Mouse (Mus musculus) natural killer cell, adult 2 months (primary cell): ENCODE measurements around the gene Ntpcr.

Experiments used
- DNase-seq, 2 experiments: peaks; one replicate each; pipeline ENCODE4 v3.0.0; 2022; ENCODE audit warnings: low spot score in 2 of 2

Ntpcr gene

DNA sequence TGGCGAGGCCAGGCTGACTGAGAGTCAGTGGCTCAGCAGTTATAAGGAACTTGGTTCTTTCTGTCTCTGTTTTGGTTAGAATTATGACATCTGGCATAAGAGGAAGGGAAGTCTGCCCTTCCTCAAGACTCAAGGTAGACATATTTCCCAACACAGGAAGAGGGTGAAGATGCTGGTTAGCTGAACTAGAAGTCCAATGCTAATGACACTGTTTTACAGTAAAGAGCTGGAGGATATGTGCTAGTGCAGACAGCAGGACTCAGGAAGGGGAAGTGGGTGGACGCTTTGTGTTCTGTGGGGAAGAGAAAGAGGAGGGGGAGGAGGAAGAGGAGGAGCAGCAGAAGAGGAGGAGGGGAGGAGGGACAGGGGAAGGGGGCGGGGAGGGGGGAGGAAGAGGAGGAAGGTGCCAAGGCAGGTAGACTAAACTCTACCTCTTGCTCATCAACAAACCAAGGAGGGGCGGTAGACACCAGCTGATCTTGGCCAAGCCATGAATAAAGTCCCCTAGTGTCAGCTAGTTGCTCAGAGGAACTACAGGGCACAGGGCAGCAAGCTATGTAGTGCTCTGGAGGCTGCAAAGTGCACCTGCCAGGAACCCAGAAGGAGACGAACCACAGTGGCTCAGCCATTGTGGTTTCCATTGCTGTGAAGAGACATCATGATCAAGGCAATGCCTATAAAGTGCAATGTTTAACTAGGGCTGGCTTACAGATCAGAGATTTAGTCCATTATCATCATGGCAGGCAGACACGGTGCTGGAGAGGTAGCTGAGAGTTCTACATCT is 4.5 kb upstream of the Ntpcr start:
- DNase-seq: no peak

DNA sequence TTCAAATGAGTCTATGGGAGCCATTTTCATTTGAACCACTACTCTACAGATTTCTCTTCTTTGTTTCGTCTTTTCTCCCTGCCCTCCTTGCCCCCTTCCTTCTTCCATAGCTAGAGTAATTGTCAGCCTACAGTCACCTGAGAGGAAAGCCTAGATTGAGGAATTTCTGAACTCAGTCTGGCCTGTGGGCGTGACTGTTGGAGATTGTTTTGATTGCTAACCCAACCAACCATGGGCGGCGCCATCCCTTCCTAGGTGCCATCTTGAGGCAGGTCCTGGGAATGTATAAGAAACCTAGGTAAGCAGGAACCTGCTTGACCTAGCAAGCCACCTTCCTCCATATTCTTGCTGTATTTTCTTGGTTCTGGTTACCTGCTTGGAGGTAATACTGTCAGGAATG is 3.6 kb upstream of the Ntpcr start:
- no peak for DNase-seq

DNA sequence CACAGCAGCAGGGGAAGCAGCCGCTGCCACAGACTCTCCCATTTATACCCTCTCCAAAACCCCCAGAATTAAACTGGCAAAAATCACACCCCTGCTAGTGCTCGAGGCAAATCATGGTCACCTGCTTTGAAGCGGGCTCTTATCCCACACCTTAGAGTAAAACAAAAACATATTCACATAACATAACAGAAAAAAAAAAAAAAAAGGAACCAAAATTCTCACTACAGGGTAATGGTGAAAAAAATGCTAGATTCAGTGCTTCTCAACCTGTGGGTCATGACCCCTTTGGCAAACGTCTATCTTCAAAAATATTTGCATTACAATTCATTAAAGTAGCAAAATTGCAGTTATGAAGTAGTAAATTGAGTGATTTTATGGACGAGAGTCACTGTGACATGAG is 2.8 kb upstream of the Ntpcr start:
- DNase-seq: no peak

DNA sequence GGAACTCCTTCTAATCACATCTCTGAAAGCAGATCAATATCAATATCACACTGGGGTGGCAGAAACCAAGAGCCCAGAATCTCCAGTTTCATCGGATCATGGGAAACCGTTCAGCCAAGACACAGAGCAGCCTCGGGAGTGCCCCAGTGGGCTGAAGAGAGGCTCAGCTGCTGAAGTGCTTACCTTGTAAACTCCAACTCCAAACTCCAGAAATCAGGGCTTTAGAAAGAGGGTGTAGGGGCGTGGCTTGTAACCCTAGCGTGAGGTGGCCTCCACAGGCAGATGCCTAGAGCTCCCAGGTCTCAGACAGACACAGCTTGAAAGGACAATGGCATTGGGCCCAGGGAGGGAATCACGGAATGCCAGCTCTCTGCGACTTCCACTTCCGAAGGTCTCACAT is 2.0 kb upstream of the Ntpcr start:
- no peak for DNase-seq

DNA sequence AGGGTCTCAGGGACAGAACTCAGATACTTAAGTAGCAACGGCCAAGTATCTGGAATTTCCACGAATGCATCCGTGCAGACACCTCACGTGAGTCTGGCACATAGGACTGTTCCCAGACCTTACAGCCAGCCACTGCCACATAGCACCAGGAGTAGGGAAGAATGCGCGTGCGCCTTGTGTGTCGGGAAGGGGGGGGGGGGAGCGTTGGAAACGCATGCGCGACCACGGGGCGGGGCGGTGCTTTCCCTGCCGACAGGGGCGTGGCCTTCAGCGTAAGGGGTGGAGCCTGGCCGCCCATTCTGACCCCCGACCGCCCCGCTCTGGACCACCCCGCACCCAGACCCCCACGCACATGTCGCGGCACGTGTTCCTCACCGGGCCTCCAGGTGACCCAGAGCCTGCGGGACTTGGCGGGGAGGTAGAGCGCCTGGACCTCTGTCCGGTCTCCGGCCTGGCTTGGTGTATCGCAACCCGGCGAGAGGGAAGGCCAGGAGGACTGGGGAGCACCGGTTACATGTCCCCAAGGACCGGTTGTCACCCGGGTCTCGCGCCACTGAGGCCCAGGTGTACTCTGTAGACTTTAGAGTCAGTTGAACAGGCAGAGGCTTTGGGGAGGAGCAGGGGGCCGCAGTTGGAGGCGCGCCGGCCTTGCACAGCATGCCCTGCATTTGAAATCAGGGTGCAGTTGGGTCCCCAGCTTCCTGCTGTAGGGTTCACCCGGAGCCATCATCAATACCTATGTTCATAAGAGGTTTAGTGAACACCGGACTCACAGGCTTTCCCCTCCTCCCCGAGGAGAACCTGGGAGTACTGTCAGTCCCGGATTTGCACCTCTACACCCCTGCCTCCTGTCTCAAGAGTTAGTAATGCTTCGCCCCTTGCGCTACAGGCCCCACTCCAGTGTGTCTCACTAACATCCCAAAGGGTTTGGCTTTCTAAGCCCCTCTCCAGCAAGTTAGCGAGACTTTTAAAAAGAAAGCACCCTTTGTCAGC is 4.5 kb downstream of the Ntpcr start:
- DNase-seq: peak; percentile 68 to 71

DNA sequence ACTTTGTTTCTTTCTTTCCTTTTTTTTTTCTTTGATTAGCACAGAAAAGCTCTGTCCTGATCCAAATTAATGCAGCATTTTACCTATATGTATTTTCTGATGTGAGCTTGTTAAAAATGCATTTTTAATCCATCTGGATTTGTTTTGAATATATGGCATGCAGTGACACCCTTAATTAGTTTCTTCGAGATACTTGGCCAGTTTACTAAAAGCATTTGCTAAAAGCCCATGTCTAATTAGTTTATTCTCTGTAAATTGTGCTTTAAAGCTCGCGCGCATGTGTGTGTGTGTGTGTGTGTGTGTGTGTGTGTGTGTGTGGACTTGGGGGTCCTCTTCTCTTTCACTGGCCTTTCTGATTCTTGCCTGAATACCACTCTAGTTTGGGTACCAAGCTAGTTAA is 9.2 kb downstream of the Ntpcr start:
- DNase-seq: no peak

DNA sequence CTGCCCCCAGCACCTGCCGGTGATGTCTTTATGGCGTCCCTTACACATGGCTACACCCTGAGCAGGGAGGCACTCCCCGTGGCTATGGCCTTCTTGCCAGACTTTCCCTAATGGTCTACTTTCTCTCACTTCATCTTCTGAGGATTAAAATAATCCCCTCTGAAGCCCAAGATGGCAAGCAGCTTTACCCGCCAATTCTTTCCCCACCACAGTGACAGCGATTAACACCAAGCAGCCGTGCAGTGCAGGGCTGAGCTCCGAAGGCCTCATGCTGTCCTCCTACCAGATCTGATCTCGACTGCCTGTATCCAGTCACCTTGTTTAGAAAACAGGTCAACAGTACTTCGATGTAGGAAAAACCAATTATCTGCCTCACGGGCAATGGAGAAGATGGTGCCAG is 10.9 kb downstream of the Ntpcr start:
- no peak for DNase-seq

DNA sequence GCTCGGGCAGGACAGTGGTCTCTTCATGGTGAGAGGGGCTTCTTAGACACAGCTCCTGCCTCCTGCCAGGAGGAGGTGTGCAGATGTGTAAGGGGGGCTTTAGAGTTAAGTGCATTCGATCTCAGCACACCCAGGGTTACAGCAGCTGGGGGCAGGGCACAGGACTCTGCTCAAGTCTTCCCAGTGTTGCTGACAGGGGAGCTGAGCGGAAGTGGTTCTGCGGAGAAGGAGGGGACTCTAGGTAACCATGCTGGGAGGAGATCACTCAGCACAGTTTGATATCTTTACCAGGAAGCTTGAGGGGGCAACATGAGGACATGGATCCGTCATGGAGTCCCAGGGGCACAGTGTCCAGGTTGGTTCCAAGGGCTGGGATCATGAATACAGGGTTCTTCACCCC is 11.6 kb downstream of the Ntpcr start:
- no peak for DNase-seq

DNA sequence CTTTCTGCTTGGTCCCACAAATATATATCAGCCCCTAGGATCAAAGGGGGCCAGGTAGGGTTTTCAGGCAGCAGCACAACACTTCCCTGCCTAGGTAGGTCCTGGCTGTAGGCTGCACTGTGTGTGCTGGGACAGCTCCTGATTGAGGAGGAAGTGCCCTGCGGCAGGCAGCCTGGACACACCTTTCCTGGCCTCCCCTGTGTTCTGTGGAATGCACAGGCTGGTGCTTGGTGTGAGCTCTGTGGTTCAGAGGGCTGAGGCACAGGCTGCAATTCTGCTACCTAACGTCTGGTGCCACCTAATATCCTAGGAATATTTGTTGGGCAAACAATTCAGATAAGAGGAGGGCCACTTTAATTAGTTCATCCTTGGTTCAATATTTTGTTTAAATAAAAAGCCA is 12.1 kb downstream of the Ntpcr start:
- no peak for DNase-seq

DNA sequence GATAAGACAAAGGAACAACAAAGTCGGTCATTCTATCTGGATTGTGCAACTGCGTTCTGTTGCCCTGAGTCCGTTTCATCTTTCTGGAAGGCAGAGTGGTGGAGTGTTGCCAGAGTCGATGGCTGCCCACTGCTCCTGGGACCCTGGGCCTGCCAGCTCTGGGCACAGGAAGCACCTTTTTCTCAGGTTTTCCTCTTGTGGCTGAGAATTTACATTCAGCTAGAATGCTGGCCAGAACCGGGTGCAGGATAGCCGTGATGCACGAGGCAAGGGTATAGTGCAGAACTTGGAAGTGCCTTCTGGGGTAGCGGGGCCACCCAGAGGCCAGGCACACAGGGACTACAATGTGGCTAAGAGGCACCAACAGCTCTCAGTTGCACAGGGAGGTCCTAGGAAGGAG is 12.6 kb downstream of the Ntpcr start:
- no peak for DNase-seq

DNA sequence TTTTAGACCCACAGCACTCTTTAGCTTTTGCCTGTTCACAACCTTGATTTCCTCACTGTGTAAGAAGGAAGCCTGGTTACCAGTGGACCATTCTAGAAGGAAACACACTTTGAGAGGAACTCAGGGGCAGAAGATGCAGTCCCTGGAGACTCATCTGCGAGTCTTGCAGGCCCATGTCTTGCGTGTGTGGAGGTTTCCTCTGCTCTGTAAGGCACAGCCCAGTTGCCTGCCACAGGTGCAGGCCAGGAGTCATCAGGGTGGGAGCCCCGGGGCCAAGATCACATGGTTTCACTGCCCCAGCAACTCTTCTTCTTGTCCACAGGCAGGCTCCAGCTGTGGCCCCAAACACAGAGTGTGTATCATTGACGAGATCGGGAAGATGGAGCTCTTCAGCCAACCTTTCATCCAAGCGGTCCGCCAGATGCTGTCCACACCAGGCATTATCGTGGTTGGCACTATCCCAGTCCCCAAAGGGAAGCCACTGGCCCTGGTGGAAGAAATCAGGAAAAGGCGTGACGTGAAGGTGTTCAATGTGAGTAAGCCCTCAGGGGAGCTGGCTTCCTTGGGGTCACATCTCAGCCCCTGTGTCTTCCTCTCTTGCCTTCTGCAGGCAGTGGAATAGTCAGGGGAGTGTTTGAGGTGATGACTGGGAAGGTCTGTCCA is 15.3 kb downstream of the Ntpcr start:
- DNase-seq: no peak

DNA sequence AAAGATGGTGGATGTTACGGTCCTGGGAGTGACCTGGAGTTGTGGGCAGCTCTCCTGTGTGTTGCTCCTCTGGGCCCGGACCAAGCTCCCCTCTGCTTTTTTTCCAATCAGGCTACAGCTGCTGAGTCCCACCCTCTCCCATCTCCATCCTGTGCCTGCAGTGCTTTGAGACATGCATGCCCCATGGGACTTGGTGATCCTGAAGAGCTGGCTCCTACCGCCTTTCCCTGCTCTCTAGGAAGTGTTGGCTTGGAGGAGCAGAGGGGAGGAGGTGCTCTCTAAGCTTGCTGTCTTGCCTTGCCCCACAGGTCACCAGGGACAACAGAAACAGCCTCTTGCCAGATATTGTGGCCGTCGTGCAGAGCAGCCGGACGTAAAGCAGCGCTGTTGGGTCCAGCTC is 17.6 kb downstream of the Ntpcr start:
- DNase-seq: no peak

DNA sequence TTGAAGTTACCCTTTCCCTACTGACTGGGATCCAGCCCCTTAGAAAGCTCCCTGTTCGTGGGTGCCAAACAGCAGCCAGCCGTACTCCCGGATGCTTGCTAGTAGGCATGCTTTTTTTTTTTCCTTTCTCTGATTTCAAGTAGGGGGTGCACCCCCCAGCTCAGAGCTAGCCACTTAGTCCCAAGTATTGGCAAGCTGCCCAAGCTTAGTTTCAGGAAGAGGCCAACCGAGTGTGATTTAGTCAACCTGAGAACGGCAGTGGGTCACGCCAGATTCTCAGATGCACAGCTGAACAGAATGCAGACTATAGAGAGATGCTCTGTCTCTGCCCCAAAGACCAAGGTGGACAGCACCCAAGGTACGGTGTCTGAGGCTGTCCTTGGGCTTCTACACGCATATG is 21.1 kb downstream of the Ntpcr start:
- DNase-seq: no peak

DNA sequence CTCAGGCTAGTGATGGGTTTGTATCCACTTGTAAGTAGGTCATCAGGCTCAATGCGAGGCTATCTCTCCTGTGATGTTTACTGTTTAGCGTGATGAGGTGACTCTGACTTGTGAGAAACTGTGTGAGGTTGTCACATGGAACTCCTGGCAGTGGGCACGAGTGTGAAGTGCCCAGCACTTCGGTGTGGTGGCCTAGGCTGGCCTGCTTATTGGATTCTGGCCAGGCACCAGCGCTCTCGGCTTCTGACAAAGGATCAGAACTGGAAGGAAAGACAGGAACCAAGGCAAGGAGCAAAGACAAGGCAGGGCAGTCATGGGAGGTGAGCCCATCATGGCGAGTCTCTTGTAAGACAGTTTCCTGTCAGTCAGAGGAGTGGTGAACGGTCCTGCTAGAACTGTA is 26.1 kb downstream of the Ntpcr start:
- no peak for DNase-seq

DNA sequence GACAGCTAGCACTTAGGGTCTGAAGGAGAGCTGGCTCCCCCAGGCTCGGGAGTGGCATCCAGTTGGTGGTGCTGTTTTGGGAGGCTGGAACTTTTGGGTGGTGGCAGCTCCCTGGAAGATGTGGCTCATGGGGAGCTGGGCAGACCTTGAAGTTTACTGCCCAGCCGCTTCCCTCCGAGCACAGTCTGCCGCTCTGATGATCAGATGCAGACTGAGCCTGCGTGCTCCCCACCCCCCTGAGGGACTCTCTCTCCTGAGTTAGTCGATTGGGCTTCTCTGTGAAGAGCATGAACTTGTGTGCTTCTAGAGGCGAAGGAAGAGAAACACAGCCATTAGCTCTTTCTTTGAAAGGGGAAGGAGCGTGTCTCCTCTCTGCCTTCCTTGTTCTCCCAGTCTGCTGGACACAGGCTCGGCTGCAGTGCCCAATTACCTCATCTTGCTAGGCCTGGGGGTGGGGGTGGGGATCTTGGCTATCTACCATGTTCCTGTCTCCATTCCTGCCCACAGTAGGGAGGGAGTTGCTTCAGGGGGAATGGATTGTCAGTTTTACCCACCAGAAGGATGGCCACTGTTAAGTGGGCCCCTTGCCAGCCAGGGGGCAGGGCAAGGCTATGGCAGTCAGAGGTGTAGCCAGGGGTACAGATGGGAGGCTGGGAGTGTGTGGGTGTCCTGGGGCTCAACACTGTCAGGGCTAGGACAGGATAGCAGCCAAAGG is 26.8 kb downstream of the Ntpcr start:
- no peak for DNase-seq

DNA sequence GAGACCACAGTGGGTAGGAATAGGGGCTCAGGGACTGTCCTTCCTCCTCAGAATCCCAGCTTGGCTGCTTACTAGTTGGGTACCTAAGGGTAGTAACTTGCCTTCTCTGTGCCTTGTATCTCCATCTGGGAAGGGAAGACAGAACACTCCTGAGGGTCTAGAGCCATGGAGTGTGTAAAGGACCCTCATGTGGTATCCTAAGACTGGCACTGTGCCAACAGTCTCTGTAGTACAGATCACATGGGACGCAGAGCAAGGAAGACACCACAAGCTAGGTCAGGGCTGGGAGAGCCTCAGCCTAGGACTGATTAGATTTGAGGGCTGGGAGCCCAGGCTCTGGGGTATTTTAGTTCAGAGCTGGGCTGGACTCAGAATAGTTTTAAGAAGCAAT is 27.3 kb downstream of the Ntpcr start:
- DNase-seq: no peak

DNA sequence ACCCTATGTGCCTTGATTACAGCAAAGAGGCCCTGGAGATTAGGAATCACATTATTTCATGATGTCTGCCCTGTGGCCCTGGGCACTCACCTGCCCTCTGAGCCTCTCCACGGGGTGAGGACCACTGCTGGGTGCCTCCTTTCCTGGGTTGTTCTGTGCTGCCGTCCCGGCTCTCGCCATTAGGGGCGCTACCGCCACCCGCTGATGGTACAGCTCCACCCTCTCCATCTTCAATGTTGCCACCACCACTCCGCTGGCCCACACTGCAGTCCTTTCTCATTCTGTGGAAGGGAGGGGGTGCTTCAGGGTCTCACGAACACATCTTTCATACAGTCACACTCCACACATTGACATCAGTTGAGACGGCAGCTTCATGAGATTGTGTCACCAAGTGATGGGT is 29.3 kb downstream of the Ntpcr start:
- DNase-seq: peak in 1 of 2 experiments; percentile 32

DNA sequence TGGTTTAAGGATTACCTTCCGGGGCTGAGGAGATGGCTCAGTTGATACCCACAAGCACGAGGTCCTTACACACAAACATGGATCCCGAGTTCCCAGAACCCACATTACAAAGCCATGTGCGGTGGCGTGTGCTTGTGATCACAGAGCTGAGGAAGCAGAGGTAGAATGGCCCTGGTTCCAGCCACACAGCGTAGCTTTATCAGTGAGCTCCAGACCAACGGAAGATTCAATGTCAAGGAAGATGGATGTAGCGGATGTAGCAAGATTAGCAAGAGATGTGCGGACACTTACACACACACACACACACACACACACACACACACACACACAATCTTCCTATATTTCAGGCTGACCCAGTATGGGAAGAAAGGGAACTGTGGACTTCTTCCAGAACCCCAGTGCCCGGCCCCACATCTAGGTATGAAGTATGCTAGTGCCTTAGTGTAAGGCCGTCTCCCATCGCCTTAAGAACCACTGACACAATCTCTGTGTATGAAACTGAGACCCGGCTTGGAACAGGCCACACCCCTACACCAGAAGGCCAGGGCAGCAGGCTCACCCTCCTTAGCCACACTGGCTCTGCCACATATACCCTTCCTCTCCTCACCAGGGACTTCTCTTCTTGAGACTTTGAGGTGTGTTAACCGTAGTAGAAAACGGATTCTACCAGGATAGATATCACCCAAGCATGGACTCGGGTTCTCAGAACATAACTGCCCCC is 33.5 kb downstream of the Ntpcr start:
- DNase-seq: no peak

DNA sequence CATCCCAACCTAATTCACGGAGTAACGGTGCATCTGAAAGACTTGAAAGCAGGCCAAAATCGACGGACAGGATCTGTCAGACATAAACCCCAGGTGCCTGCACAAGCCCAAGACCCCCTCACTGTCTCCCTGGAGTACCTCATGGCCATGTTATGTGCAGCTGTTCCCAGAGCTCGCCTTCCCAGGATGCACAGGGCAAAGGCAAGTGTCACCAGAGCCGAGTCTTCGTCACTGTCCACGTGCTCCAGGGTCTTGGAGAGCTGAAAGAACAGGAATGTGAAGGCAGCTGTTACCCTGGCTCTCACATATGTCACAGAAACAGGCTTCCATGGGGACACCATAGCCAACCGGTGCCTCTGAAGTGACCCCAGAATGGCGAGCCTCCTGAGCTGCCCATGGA is 38.3 kb downstream of the Ntpcr start:
- DNase-seq: no peak

DNA sequence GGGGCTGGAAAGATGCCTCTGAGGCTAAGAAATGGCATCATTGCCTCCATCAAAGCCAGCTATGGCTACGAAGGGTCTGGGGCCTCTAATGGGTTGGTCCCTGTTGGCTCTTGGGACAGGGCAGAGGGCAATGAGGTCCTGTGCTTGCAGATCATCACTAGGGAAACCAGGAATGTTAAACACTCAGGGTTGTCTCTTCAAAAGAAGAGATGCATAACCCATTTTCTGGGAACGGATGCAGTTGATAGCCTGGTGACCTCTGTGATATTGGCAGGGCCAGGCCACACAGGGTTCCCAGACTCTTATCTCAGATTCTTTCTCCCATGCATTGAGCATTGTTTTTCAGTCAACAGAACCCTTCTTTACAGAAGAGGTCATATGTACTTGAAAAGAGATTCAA is 42.5 kb downstream of the Ntpcr start:
- no peak for DNase-seq

DNA sequence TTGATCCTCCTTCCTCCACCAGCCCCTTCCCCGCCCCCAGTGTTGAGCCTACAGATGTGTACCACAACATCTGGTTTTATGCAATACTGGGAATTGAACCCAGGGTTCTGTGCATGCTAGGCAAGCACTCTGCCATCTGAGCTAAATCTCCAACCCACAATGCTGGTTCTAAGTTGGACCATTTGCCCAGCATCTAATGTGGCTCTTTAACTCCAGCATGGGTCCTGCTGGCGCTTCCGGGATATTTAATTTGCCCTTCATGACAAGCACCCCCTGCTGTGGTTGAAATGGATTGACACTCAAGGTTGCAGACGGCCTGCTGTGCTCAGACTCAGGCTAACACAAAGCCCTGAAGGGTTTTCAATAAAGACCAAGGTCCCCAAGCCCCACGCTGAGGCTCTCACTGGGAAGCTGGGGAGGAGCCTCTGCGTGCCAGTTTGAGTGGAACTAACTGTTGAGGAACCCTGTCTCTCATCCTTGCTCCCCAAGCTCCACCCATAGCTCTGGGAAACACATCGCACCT is 43.6 kb downstream of the Ntpcr start:
- no peak for DNase-seq
